Mouse (Mus musculus): ENCODE measurements at regions not wholly inside any gene's neighbourhood (a gene's known extent, or its start where the extent isn't known, plus 50 kb on each side); places are given as distances from the start of the nearest gene placed in this dataset.

DNA sequence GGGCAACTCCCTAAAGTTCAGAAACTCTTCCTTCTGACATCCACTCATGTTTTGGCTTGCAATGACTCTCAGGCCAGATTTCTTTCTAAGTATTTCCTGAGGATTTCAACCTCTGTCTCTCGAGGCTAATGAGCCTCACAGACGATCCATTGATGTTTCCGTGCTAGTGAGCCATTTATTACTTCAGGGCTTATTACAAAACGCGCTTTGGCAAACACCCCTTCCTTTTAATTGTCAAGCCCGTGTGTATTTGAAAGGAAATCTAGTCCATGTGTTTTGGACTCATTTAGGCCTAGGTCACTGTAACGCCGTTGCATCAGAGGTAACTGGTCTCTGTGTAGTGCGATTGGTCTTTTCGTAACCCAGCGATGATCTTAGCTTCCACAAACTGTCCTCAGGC is 90.3 kb downstream of the Spata18 start:
- no peak for TF ChIP-seq POLR2A (IDR thresholded peaks at IDR 0.05; ENCODE audit: control insufficient read depth, extremely low read depth, insufficient read depth, low read length, poor library complexity)
- no peak for TF ChIP-seq CTCF (IDR thresholded peaks at IDR 0.05; ENCODE audit: borderline replicate concordance, control insufficient read depth, extremely low read depth, insufficient read depth, low read length, poor library complexity)
